Mouse (Mus musculus): Measurements from ENCODE around the gene Sema4c. TPM values are rescaled to one million over a fixed set of nuclear protein-coding genes. Genes with fewer than 3 reads are reported as not detected.

The Sema4c gene
- polyA plus RNA-seq, 1 experiment from 2014 or later: 10.0 TPM

GRCm38 (mm10) chr1:36554633-36555399, 3.3 kb downstream of the Sema4c start:
- no peaks in the 10 kb centered on the region; the same call in 1 of the 2 replicates for H3K27me3 ChIP-seq (replicated peaks)
- peaks cover 39% of the 10 kb centered on the region for H3K4me1 ChIP-seq
- 68% methylated on average over 21 of the region's 21 CpGs for WGBS
- peak overlapping the region; percentile 89 for H3K4me2 ChIP-seq
- no peaks in the 10 kb centered on the region for H3K9me3 ChIP-seq
- H3K27ac ChIP-seq (replicated peaks): peak overlapping the region; percentile 97
- peak overlapping the region; percentile 78 for H3K4me3 ChIP-seq
- peaks cover 58% of the 10 kb centered on the region for H3K36me3 ChIP-seq
- no peak for ATAC-seq (ENCODE audit: extremely low read depth, insufficient number of reproducible peaks, low FRiP score, low TSS enrichment)
- peak overlapping the region; percentile 97 for H3K9ac ChIP-seq

GRCm38 (mm10) chr1:36552506-36552905, 5.6 kb downstream of the Sema4c start:
- H3K36me3 ChIP-seq: peaks cover 77% of the 10 kb centered on the region
- no peak for ATAC-seq (ENCODE audit: extremely low read depth, insufficient number of reproducible peaks, low FRiP score, low TSS enrichment)
- peaks cover 47% of the 10 kb centered on the region for H3K4me1 ChIP-seq
- no peak overlapping the region for H3K9ac ChIP-seq
- no peaks in the 10 kb centered on the region for H3K9me3 ChIP-seq
- H3K27me3 ChIP-seq (replicated peaks): no peaks in the 10 kb centered on the region
- WGBS: 86% methylated on average over 16 of the region's 16 CpGs
- H3K4me3 ChIP-seq: no peak overlapping the region
- no peak overlapping the region for H3K4me2 ChIP-seq
- no peak overlapping the region for H3K27ac ChIP-seq (replicated peaks)

- Histone ChIP-seq H3K27ac (replicated peaks) (no peak overlapping the region), H3K9me3 (no peaks in the 10 kb centered on the region), H3K36me3 (peaks cover 77% of the 10 kb centered on the region), H3K4me3 (no peak overlapping the region), H3K27me3 (replicated peaks) (no peaks in the 10 kb centered on the region), H3K4me1 (peaks cover 49% of the 10 kb centered on the region), H3K9ac (no peak overlapping the region), H3K4me2 (no peak overlapping the region)
- no peak for ATAC-seq (ENCODE audit: extremely low read depth, insufficient number of reproducible peaks, low FRiP score, low TSS enrichment)
- 82% methylated on average over 17 of the region's 17 CpGs for WGBS
These were observed 6.2 kb downstream of the Sema4c start for GRCm38 (mm10) chr1:36551904-36552303.

- no peak overlapping the region for H3K4me2 ChIP-seq
- no peak overlapping the region for H3K9ac ChIP-seq
- no peaks in the 10 kb centered on the region for H3K27me3 ChIP-seq (replicated peaks)
- peaks cover 73% of the 10 kb centered on the region for H3K36me3 ChIP-seq
- no peak overlapping the region for H3K27ac ChIP-seq (replicated peaks)
- 77% methylated on average over 20 of the region's 20 CpGs for WGBS
- no peaks in the 10 kb centered on the region for H3K9me3 ChIP-seq
- ATAC-seq (ENCODE audit: extremely low read depth, insufficient number of reproducible peaks, low FRiP score, low TSS enrichment): no peak
- H3K4me1 ChIP-seq: peaks cover 52% of the 10 kb centered on the region
- no peak overlapping the region for H3K4me3 ChIP-seq
These were observed 7.9 kb downstream of the Sema4c start for GRCm38 (mm10) chr1:36550075-36550863.

GRCm38 (mm10) chr1:36549491-36549890, 8.7 kb downstream of the Sema4c start:
- no peak overlapping the region for H3K27ac ChIP-seq (replicated peaks)
- H3K27me3 ChIP-seq (replicated peaks): no peaks in the 10 kb centered on the region
- H3K4me2 ChIP-seq: no peak overlapping the region
- no peak overlapping the region for H3K4me3 ChIP-seq
- H3K9ac ChIP-seq: 0 out of 2 replicates have a peak overlapping the region, but pooled peaks have one; percentile 28
- H3K36me3 ChIP-seq: peaks cover 65% of the 10 kb centered on the region
- ATAC-seq (ENCODE audit: extremely low read depth, insufficient number of reproducible peaks, low FRiP score, low TSS enrichment): no peak
- H3K4me1 ChIP-seq: peaks cover 44% of the 10 kb centered on the region
- 86% methylated on average over 18 of the region's 18 CpGs for WGBS
- no peaks in the 10 kb centered on the region for H3K9me3 ChIP-seq

GRCm38 (mm10) chr1:36548771-36549170, 9.4 kb downstream of the Sema4c start:
- no peak for ATAC-seq (ENCODE audit: extremely low read depth, insufficient number of reproducible peaks, low FRiP score, low TSS enrichment)
- H3K4me1 ChIP-seq: peaks cover 39% of the 10 kb centered on the region
- no peak overlapping the region for H3K4me2 ChIP-seq
- no peaks in the 10 kb centered on the region for H3K27me3 ChIP-seq (replicated peaks)
- 55% methylated on average over 8 of the region's 8 CpGs for WGBS
- peaks cover 63% of the 10 kb centered on the region for H3K36me3 ChIP-seq
- no peak overlapping the region for H3K4me3 ChIP-seq
- no peaks in the 10 kb centered on the region for H3K9me3 ChIP-seq
- 0 out of 2 replicates have a peak overlapping the region, but pooled peaks have one; percentile 24 for H3K27ac ChIP-seq (replicated peaks)
- H3K9ac ChIP-seq: peak overlapping the region; percentile 28; the same call in 1 of the 2 replicates

GRCm38 (mm10) chr1:36547981-36548598, 10.1 kb downstream of the Sema4c start:
- no peak for ATAC-seq (ENCODE audit: extremely low read depth, insufficient number of reproducible peaks, low FRiP score, low TSS enrichment)
- H3K9ac ChIP-seq: peak overlapping the region; percentile 57
- H3K36me3 ChIP-seq: peaks cover 58% of the 10 kb centered on the region
- no peaks in the 10 kb centered on the region for H3K9me3 ChIP-seq
- peaks cover 39% of the 10 kb centered on the region for H3K4me1 ChIP-seq
- peak overlapping the region; percentile 60 for H3K27ac ChIP-seq (replicated peaks)
- WGBS: 31% methylated on average over 9 of the region's 9 CpGs
- H3K27me3 ChIP-seq (replicated peaks): no peaks in the 10 kb centered on the region
- no peak overlapping the region for H3K4me2 ChIP-seq
- no peak overlapping the region for H3K4me3 ChIP-seq

- peak; percentile 99 for ATAC-seq (ENCODE audit: extremely low read depth, insufficient number of reproducible peaks, low FRiP score, low TSS enrichment)
- peak within 1 kb of the TSS; percentile 81 for H3K4me2 ChIP-seq
- peak within 1 kb of the TSS; percentile 79 for H3K4me3 ChIP-seq
- no peaks in the 10 kb centered on the region for H3K27me3 ChIP-seq (replicated peaks)
- H3K36me3 ChIP-seq: peaks cover 58% of the 10 kb centered on the region
- H3K9me3 ChIP-seq: no peaks in the 10 kb centered on the region
- peak within 1 kb of the TSS; percentile 87 for H3K9ac ChIP-seq
- H3K4me1 ChIP-seq: peaks cover 46% of the 10 kb centered on the region
- WGBS: under 1% methylated on average over 43 of the region's 43 CpGs
- peak within 1 kb of the TSS; percentile 60 for H3K27ac ChIP-seq (replicated peaks)
These were observed 11.2 kb downstream of the Sema4c start, which contains the start of gene Ankrd39 for GRCm38 (mm10) chr1:36546888-36547471. TSS of gene Ankrd39 (minus strand) at chr1:36547445.

- Histone ChIP-seq H3K27me3 (replicated peaks) (no peaks in the 10 kb centered on the region), H3K4me3 (peak overlapping the region; percentile 79), H3K4me1 (peaks cover 49% of the 10 kb centered on the region), H3K36me3 (peaks cover 58% of the 10 kb centered on the region), H3K9me3 (no peaks in the 10 kb centered on the region), H3K4me2 (peak overlapping the region; percentile 81), H3K27ac (replicated peaks) (no peak overlapping the region), H3K9ac (peak overlapping the region; percentile 87)
- no peak for ATAC-seq (ENCODE audit: extremely low read depth, insufficient number of reproducible peaks, low FRiP score, low TSS enrichment)
- 61% methylated on average over 19 of the region's 19 CpGs for WGBS
These were observed 12.1 kb downstream of the Sema4c start for GRCm38 (mm10) chr1:36545845-36546600.

GRCm38 (mm10) chr1:36545382-36545781, 12.8 kb downstream of the Sema4c start:
- WGBS: 66% methylated on average over 2 of the region's 2 CpGs
- Histone ChIP-seq H3K9me3 (no peaks in the 10 kb centered on the region), H3K27ac (replicated peaks) (no peak overlapping the region), H3K9ac (no peak overlapping the region), H3K36me3 (peaks cover 57% of the 10 kb centered on the region), H3K4me2 (peak overlapping the region; percentile 81), H3K27me3 (replicated peaks) (no peaks in the 10 kb centered on the region), H3K4me1 (peaks cover 49% of the 10 kb centered on the region), H3K4me3 (peak overlapping the region; percentile 79; the same call in 1 of the 2 replicates)
- ATAC-seq (ENCODE audit: extremely low read depth, insufficient number of reproducible peaks, low FRiP score, low TSS enrichment): no peak

Data from heart, embryonic 13.5 days (tissue).